Comparison of ENCODE assay signal across 27 mouse cellular contexts in genomic region chr9:119653758-119654157, GRCm38 (mm10).
DNase-seq lines count a peak whose midpoint lies in the region; ATAC-seq and TF ChIP-seq lines count a peak whose summit lies in the region.
"Had no signal": no experiment of that assay in that cellular context is flagged by ENCODE, and none has a peak within 500 bp of the region (broad histone marks: within the 10 kb centered on the region; RNA-seq: fewer than 3 reads in every experiment).

No protein-coding gene starts in this region.

- H3K27me3 ChIP-seq in MEL (ENCODE audit: control insufficient read depth in 1 of 2, insufficient read depth in 2 of 2, low read length in 2 of 2) = no peaks in the 10 kb centered on the region; a peak in 1 of 4 replicates
- H3K27me3 ChIP-seq in forebrain, embryonic 13.5 days = no peaks in the 10 kb centered on the region
- H3K27me3 ChIP-seq: embryonic facial prominence, embryonic 13.5 days; embryonic facial prominence, embryonic 15.5 days; forebrain, embryonic 12.5 days; forebrain, embryonic 15.5 days; Patski had no signal

- H3K36me3 ChIP-seq in MEL (ENCODE audit: control insufficient read depth in 1 of 2, insufficient read depth in 2 of 2, low read length in 2 of 2) = no peaks in the 10 kb centered on the region
- H3K36me3 ChIP-seq in forebrain, embryonic 13.5 days (ENCODE audit: poor library complexity, severe bottlenecking) = no peaks in the 10 kb centered on the region
- H3K36me3 ChIP-seq: embryonic facial prominence, embryonic 13.5 days; embryonic facial prominence, embryonic 15.5 days; forebrain, embryonic 10.5 days; forebrain, embryonic 12.5 days; forebrain, embryonic 15.5 days; G1E had no signal

- no peak overlapping the region for H3K4me3 ChIP-seq in MEL (ENCODE audit: control insufficient read depth in 1 of 2, insufficient read depth in 1 of 2, low read depth in 2 of 2, low read length in 2 of 2)
- no peak overlapping the region for H3K4me3 ChIP-seq in forebrain, embryonic 13.5 days
- H3K4me3 ChIP-seq: embryonic facial prominence, embryonic 13.5 days; embryonic facial prominence, embryonic 15.5 days; erythroblast, embryonic 14.5 days; forebrain, embryonic 10.5 days; forebrain, embryonic 12.5 days; forebrain, embryonic 15.5 days had no signal

- H3K9ac ChIP-seq in MEL (ENCODE audit: control insufficient read depth, low read depth, low read length, poor library complexity, severe bottlenecking) = no peak overlapping the region
- no peak overlapping the region for H3K9ac ChIP-seq in forebrain, embryonic 13.5 days
- H3K9ac ChIP-seq: embryonic facial prominence, embryonic 13.5 days; embryonic facial prominence, embryonic 15.5 days; forebrain, embryonic 12.5 days; forebrain, embryonic 15.5 days; forebrain, postnatal 0 days had no signal

- no peak for TF ChIP-seq EP300 in MEL (IDR thresholded peaks at IDR 0.05; ENCODE audit: low read depth in 1 of 2, low read length in 2 of 2)

- TF ChIP-seq POLR2A in MEL (IDR thresholded peaks at IDR 0.05; ENCODE audit: control insufficient read depth in 1 of 2, insufficient read depth in 1 of 2, low read depth in 1 of 2, low read length in 2 of 2, poor library complexity in 1 of 2) = no peak

- no peak overlapping the region for H3K27ac ChIP-seq in MEL (ENCODE audit: control insufficient read depth, low read depth, low read length)
- no peak overlapping the region for H3K27ac ChIP-seq in forebrain, embryonic 13.5 days
- H3K27ac ChIP-seq: embryonic facial prominence, embryonic 13.5 days; embryonic facial prominence, embryonic 15.5 days; forebrain, embryonic 10.5 days; forebrain, embryonic 12.5 days; forebrain, embryonic 15.5 days had no signal

- 73% methylated on average over 5 of the region's 5 CpGs for WGBS in forebrain, embryonic 13.5 days

- ATAC-seq in common myeloid progenitor, adult 5-6 weeks (replicated peaks; ENCODE audit: low read depth, poor library complexity, severe bottlenecking) = peak; percentile 83
- peak; percentile 34; the same call in 1 of the 2 replicates for ATAC-seq in megakaryocyte-erythroid progenitor cell, adult 5-6 weeks (replicated peaks; ENCODE audit: low FRiP score, low TSS enrichment, poor library complexity, severe bottlenecking)
- no peak for ATAC-seq in forebrain, embryonic 13.5 days
- ATAC-seq: activated CD4-positive, CD25-positive, alpha-beta regulatory T cell, adult 4 months; CD4-positive, CD25-positive, alpha-beta regulatory T cell, adult 4 months; forebrain, embryonic 15.5 days; forebrain, postnatal 0 days; Patski had no signal

- no peaks in the 10 kb centered on the region for H3K4me1 ChIP-seq in MEL (ENCODE audit: control insufficient read depth in 1 of 2, insufficient read depth in 2 of 2, low read length in 2 of 2)
- H3K4me1 ChIP-seq in forebrain, embryonic 13.5 days = no peaks in the 10 kb centered on the region
- H3K4me1 ChIP-seq: forebrain, embryonic 10.5 days; forebrain, embryonic 12.5 days; forebrain, embryonic 15.5 days had no signal

- DNase-seq in 416B (ENCODE audit: low read depth) (peak; percentile 4), MEL (ENCODE audit: low read depth, low spot score) (peak; percentile 53)
- DNase-seq in left cerebral cortex, adult 8-10 months (ENCODE audit: low spot score in 2 of 2) = no peak
- DNase-seq in thymus, postnatal 25 days = no peak
- DNase-seq: adrenal gland, adult 2 months; adrenal gland, postnatal 10 days; adrenal gland, postnatal 25 days; B cell, adult 2 months; cerebellum, adult 11-12 months; cerebellum, adult 2 months; cerebellum, adult 9-10 months; cerebellum, postnatal 25 days; embryo, embryonic 11 days; forebrain, postnatal 0 days had no signal

- no peak overlapping the region for H3K4me2 ChIP-seq in forebrain, embryonic 13.5 days
- H3K4me2 ChIP-seq: embryonic facial prominence, embryonic 13.5 days; embryonic facial prominence, embryonic 15.5 days; forebrain, embryonic 12.5 days; forebrain, embryonic 15.5 days had no signal

- no peak for TF ChIP-seq CTCF in MEL (IDR thresholded peaks at IDR 0.05 in 2 of 3, conservative IDR thresholded peaks at IDR 0.05 in 1 of 3; ENCODE audit: control insufficient read depth in 1 of 3, insufficient read depth in 1 of 3, low read depth in 2 of 3, low read length in 3 of 3, poor library complexity in 1 of 3, severe bottlenecking in 1 of 3)

- H3K79me2 ChIP-seq in MEL (ENCODE audit: control insufficient read depth, insufficient read depth, low read length, poor library complexity) = no peaks in the 10 kb centered on the region

- no peak for TF ChIP-seq RAD21 in MEL (IDR thresholded peaks at IDR 0.05; ENCODE audit: low read depth, low read length)

- no peaks in the 10 kb centered on the region for H3K9me3 ChIP-seq in MEL (replicated peaks; ENCODE audit: insufficient read depth, low read length)
- no peaks in the 10 kb centered on the region for H3K9me3 ChIP-seq in forebrain, embryonic 13.5 days (replicated peaks)
- H3K9me3 ChIP-seq: embryonic facial prominence, embryonic 13.5 days; embryonic facial prominence, embryonic 15.5 days; forebrain, embryonic 10.5 days; forebrain, embryonic 12.5 days; forebrain, embryonic 15.5 days had no signal

TF ChIP-seq in MEL, 35 proteins besides CTCF, POLR2A, EP300 and RAD21:
- TF ChIP-seq MAZ (IDR thresholded peaks at IDR 0.05; ENCODE audit: low read depth, low read length) (no peak), POLR2AphosphoS2 (IDR thresholded peaks at IDR 0.05; ENCODE audit: low read length) (no peak), MXI1 (IDR thresholded peaks at IDR 0.05; ENCODE audit: low read depth, low read length) (no peak), TBP (IDR thresholded peaks at IDR 0.05; ENCODE audit: low read depth, low read length) (no peak), GATA1 (IDR thresholded peaks at IDR 0.05; ENCODE audit: low read depth, low read length) (0 out of 2 replicates have a peak, but pooled peaks have one; percentile 13)
TF ChIP-seq in MEL: peak in this region for 1.

Comparison
In these comparisons a context has a peak if more than half of its experiments do, and no peak if none do; other contexts are left out.
1. DNase-seq: peak in 416B (single experiment) and MEL (single experiment); none in left cerebral cortex, adult 8-10 months (0 of 2) and thymus, postnatal 25 days (single experiment).